Mouse (Mus musculus) right cerebral cortex, postnatal 36 days (tissue): ENCODE data around the gene Srsf12.

Experiments
- DNase-seq, 2 experiments: peaks; one replicate each; pipeline ENCODE4 v3.0.0; 2022; ENCODE audit warnings: low spot score in 2 of 2, mixed read lengths in 1 of 2

The Srsf12 gene

GRCm38 (mm10) chr4:33248915-33249314 lies 40.1 kb downstream of the Srsf12 start:
- no peak for DNase-seq

DNA sequence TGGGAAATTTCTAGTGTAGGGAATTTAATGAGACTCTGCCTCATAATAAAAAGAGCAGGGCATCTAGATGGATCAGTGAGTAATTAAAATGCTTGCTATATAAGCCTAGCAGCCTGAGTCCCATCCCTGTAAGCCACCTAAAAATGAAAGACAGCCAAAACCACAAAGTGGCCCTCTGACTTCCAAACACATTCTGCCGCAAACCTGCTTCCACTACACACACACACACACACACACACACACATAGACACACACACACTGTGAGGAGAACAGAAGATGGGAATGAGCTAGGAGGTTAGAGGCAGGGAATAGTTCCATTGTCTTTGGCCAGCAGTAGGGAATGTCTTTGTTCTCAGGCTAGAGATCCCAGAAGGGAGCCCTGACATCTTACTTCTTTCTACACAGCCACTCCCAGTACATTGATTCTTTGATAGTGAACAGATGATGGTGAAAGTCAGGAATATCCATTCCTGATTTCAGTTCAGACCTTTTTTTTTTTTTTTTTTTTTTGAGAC lies 41.0 kb downstream of the Srsf12 start:
- no peak for DNase-seq

GRCm38 (mm10) chr4:33250867-33251266 lies 42.1 kb downstream of the Srsf12 start:
- no peak for DNase-seq

GRCm38 (mm10) chr4:33254706-33255105 lies 45.9 kb downstream of the Srsf12 start:
- DNase-seq, result no peak

GRCm38 (mm10) chr4:33257263-33257964 lies 48.6 kb downstream of the Srsf12 start:
- DNase-seq, result no peak

GRCm38 (mm10) chr4:33260311-33260710 lies 51.5 kb downstream of the Srsf12 start:
- no peak for DNase-seq

DNA sequence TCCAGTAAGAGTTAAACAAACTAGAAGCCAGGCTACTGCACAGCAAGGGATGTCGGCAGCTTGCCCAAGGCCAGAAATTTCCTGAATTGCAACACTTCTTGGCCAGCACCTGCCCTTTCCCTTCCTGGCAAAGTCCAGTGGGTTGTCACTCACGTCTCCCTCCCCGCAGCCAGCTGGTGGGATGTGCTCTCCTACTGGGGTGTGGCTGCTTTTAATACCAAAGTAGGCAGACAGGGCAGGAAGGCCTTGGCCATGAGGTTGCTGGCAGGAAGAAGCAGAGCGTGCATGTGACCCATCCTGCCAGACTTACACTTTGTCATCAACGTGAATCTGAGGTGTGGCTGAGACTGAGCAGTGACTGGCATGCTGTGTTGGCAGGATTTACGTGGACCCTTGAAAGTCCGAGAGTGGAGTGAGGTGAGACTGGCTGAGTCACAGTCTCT lies 52.5 kb downstream of the Srsf12 start:
- peak in 1 of 2 experiments; percentile 14 for DNase-seq

DNA sequence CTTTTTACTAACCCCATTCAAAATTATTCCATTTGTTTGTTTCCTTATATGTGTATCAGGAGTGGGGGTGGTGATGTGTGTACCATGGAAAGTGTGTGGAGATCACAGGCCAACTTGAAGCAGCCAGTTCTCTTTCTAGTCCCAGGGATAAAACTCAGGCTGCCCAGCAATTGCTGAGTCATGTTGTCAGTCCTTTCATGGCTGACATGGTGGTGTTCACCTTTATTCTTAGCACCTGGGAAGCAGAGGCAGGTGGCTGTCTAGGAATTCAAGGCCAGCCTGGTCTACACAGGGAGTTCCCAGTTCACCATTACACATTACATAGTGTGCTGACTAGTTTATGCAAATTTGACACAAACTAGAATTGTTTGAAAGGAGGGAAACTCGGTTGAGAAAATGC lies 54.1 kb downstream of the Srsf12 start:
- no peak for DNase-seq

GRCm38 (mm10) chr4:33264979-33265726 lies 56.4 kb downstream of the Srsf12 start:
- no peak for DNase-seq

DNA sequence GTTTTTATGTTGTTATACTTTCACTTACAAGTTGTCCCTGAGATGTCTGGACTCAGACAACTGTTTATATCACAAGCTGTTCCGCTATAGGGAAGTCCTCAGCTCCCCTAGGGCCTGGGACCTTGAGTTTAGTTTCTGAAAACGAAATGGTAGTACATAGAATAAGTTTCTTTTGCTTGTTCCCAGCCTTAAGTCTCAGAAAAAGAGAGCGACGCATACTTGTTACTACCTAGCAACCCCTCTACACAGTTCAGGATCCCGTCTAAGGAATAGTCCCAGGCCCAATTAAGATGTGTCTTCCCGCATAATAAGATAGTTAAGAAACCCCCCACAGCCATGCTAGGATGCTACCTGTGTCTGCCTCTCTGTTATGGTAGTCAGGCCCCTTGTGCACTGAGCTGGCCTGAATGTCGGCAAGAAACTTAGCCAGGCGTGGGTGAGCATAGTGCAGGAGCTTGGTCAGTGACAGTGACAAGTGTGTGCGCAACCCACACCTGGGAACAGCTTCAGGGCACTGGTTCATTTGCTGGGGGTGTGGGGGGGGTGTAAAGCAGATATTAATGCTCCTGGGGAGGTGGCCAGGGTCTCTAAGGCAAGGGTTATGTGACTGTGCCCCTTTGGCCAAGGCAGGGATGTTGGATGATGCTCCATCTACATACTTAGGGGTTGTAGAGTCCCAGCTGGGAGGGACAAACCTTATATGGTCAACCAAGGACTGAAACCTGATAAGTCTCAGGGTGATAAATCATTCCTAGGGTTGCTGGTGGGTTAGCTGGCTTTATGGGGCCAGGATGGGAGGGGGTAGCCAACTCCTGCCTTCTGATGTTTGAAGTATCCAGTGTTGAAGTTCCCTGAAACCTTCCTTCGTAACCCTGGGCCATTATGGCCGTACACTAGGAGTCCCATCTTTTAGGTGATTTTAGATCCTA lies 61.9 kb downstream of the Srsf12 start:
- no peak for DNase-seq

- DNase-seq, result no peak
Measured at GRCm38 (mm10) chr4:33273437-33273836, 64.6 kb downstream of the Srsf12 start.

GRCm38 (mm10) chr4:33281891-33282685 lies 73.3 kb downstream of the Srsf12 start:
- no peak for DNase-seq
